Mouse (Mus musculus): ENCODE results near the gene Dclk1. TPM values are rescaled to one million over a fixed set of nuclear protein-coding genes. Genes with fewer than 3 reads are reported as not detected.
A peak's percentile ranks its signal among the peaks of the same experiment; 100 is the strongest.

Gene Dclk1
- polyA plus RNA-seq, 1 experiment from 2014 or later, result 148 TPM

DNA sequence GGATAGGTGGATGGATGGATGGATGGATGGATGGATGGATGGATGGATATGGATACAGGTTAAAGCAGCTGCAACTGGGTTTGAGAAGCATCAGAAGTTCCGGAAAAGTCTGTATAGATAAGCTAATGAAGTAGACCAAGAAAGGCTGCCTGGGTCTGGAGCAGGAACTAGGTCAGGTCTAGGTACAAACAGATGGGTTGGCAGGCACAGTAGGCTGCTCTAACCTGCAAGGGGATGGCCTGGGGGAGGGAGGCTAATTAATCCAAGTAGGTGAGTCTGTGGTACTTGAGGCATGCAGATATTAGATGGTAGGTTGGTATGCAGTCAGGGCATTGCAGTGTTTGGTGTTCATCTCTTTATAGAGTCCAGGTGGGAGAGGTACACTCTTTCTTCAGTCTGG lies 299.6 kb downstream of the Dclk1 start:
- 85% methylated on average over 1 of the region's 1 CpGs for WGBS
- H3K27ac ChIP-seq, result 0 out of 2 replicates have a peak overlapping the region, but pooled peaks have one; percentile 9
- H3K4me3 ChIP-seq (replicated peaks), result no peak overlapping the region
- H3K9ac ChIP-seq, result no peak overlapping the region
- peaks cover 10% of the 10 kb centered on the region; the same call in 1 of the 2 replicates for H3K27me3 ChIP-seq
- H3K36me3 ChIP-seq (replicated peaks), result no peaks in the 10 kb centered on the region
- H3K9me3 ChIP-seq, result no peaks in the 10 kb centered on the region
- H3K4me2 ChIP-seq, result peak overlapping the region; percentile 26; the same call in 1 of the 2 replicates
- no peak for ATAC-seq (ENCODE audit: low FRiP score)
- peaks cover 27% of the 10 kb centered on the region for H3K4me1 ChIP-seq

- WGBS, result 5% methylated on average over 8 of the region's 8 CpGs
- H3K9ac ChIP-seq, result no peak overlapping the region; the same call in 1 of the 2 replicates
- peaks cover 10% of the 10 kb centered on the region; the same call in 1 of the 2 replicates for H3K27me3 ChIP-seq
- no peaks in the 10 kb centered on the region for H3K36me3 ChIP-seq (replicated peaks)
- H3K4me3 ChIP-seq (replicated peaks), result no peak overlapping the region
- no peaks in the 10 kb centered on the region for H3K9me3 ChIP-seq
- H3K4me2 ChIP-seq, result peak overlapping the region; percentile 26
- H3K4me1 ChIP-seq, result peaks cover 26% of the 10 kb centered on the region
- peak; percentile 50; the same call in 1 of the 2 replicates for ATAC-seq (ENCODE audit: low FRiP score)
- H3K27ac ChIP-seq, result peak overlapping the region; percentile 9; the same call in 1 of the 2 replicates
These were observed 300.1 kb downstream of the Dclk1 start for GRCm38 (mm10) chr3:55542310-55542709.

DNA sequence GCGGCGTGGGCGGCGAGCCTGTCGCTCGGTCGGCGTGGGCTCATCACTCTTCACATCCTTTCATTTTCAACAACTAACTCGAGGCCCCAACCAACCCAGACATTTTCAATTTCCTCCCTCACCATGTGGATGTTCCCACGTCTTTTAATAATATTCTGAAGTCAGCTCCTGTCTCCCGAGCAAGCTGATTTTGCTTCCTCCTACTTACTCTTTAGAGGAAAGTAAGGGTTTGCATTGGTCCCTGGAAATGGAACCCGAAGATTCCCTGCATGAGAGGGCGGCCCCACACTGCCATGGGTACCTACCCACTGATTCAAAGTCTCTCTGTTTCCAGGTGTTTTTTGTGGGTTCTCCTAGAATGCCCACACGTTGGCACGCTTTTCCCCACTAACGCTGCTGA lies 300.8 kb downstream of the Dclk1 start:
- 82% methylated on average over 16 of the region's 16 CpGs for WGBS
- H3K27me3 ChIP-seq, result peaks cover 10% of the 10 kb centered on the region; the same call in 1 of the 2 replicates
- no peaks in the 10 kb centered on the region for H3K36me3 ChIP-seq (replicated peaks)
- no peak overlapping the region for H3K4me2 ChIP-seq
- H3K4me3 ChIP-seq (replicated peaks), result no peak overlapping the region
- no peak overlapping the region for H3K9ac ChIP-seq
- peak overlapping the region; percentile 53 for H3K27ac ChIP-seq
- ATAC-seq (ENCODE audit: low FRiP score), result peak; percentile 33; the same call in 1 of the 2 replicates
- no peaks in the 10 kb centered on the region for H3K9me3 ChIP-seq
- H3K4me1 ChIP-seq, result peaks cover 20% of the 10 kb centered on the region; the same call in 1 of the 2 replicates

GRCm38 (mm10) chr3:55543929-55544684 lies 301.9 kb downstream of the Dclk1 start:
- H3K27me3 ChIP-seq, result peaks cover 10% of the 10 kb centered on the region; the same call in 1 of the 2 replicates
- H3K4me3 ChIP-seq (replicated peaks), result no peak overlapping the region
- peaks cover 19% of the 10 kb centered on the region; the same call in 1 of the 2 replicates for H3K4me1 ChIP-seq
- 72% methylated on average over 13 of the region's 13 CpGs for WGBS
- H3K36me3 ChIP-seq (replicated peaks), result no peaks in the 10 kb centered on the region
- no peaks in the 10 kb centered on the region for H3K9me3 ChIP-seq
- no peak overlapping the region for H3K27ac ChIP-seq
- H3K9ac ChIP-seq, result no peak overlapping the region
- no peak for ATAC-seq (ENCODE audit: low FRiP score)
- H3K4me2 ChIP-seq, result no peak overlapping the region

- 88% methylated on average over 3 of the region's 3 CpGs for WGBS
- H3K9me3 ChIP-seq, result no peaks in the 10 kb centered on the region
- H3K27ac ChIP-seq, result no peak overlapping the region
- H3K36me3 ChIP-seq (replicated peaks), result no peaks in the 10 kb centered on the region
- H3K4me1 ChIP-seq, result peaks cover 19% of the 10 kb centered on the region; the same call in 1 of the 2 replicates
- peaks cover 10% of the 10 kb centered on the region; the same call in 1 of the 2 replicates for H3K27me3 ChIP-seq
- no peak overlapping the region for H3K9ac ChIP-seq
- no peak for ATAC-seq (ENCODE audit: low FRiP score)
- H3K4me3 ChIP-seq (replicated peaks), result no peak overlapping the region
- no peak overlapping the region for H3K4me2 ChIP-seq
These were observed 303.1 kb downstream of the Dclk1 start for GRCm38 (mm10) chr3:55545296-55545695.

DNA sequence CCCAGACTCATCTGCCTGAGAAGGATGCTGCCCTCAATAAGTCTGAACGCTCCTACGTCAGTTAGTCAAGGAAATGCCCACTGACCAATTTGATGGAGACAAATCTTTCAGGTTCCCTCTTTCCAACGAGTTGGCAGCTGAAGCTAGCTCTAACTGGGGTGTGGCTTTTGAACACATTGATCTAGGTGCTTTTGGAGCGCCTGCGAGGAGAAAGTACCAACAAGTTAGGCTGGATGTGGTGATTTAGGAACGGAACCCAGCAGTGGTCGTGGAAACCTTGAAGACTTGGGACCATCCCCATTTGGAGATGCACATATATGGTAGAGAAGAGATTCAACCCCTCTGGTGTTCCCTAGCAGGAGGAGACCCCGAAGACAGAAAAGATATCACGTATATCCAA lies 303.8 kb downstream of the Dclk1 start:
- no peak overlapping the region for H3K9ac ChIP-seq
- peaks cover 19% of the 10 kb centered on the region; the same call in 1 of the 2 replicates for H3K4me1 ChIP-seq
- 94% methylated on average over 9 of the region's 9 CpGs for WGBS

DNA sequence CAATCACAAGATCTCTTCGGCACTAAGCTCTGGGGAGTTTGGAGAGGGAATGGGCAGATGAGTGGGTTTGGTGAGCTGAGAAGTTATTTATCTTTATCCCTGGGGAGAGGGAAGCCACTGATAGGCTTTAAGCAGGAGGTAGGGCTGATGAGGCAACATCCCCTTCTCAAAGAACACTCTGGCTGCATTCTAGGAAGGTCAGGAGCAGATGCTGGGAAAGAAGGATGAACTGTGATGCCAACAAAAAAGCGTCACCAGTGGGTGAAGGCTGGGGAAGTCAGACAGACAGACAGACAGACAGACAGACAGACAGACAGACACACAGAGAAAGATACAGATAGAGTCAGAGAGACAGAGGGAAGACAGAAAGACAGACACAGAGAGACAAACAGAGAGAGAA lies 304.9 kb downstream of the Dclk1 start:
- Histone ChIP-seq H3K9ac (no peak overlapping the region), H3K27ac (no peak overlapping the region), H3K27me3 (peaks cover 10% of the 10 kb centered on the region; the same call in 1 of the 2 replicates), H3K4me1 (peaks cover 15% of the 10 kb centered on the region; the same call in 1 of the 2 replicates), H3K36me3 (replicated peaks) (no peaks in the 10 kb centered on the region), H3K4me3 (replicated peaks) (no peak overlapping the region), H3K4me2 (no peak overlapping the region), H3K9me3 (no peaks in the 10 kb centered on the region)
- ATAC-seq (ENCODE audit: low FRiP score), result no peak
- WGBS, result 82% methylated on average over 2 of the region's 2 CpGs

More for the DNA sequence above, 303.8 kb downstream of the Dclk1 start:
- no peak overlapping the region for H3K4me3 ChIP-seq (replicated peaks)
- H3K27ac ChIP-seq, result no peak overlapping the region
- H3K4me2 ChIP-seq, result no peak overlapping the region
- H3K36me3 ChIP-seq (replicated peaks), result no peaks in the 10 kb centered on the region
- H3K9me3 ChIP-seq, result no peaks in the 10 kb centered on the region
- peaks cover 10% of the 10 kb centered on the region; the same call in 1 of the 2 replicates for H3K27me3 ChIP-seq
- no peak for ATAC-seq (ENCODE audit: low FRiP score)

DNA sequence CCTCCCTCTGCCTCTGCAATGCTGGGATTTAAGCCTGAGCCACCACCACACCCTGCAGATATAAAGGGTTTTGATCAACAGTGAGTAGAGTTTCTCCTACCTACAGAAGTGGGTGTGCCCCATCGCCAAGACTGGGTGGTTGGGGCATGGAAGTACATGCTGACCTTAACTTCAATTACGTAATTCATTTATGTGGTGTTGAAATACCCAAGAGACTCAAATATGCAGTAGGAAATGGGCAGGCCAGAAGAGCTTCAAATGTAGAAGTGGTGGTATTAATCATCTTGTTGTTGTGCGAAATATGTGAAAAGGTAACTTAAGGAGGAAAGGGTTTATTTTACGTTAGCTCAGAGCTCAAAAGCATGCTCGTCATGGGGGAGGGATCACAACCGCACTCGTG lies 307.2 kb downstream of the Dclk1 start:
- Histone ChIP-seq H3K27me3 (no peaks in the 10 kb centered on the region), H3K9me3 (no peaks in the 10 kb centered on the region), H3K27ac (no peak overlapping the region), H3K9ac (no peak overlapping the region), H3K36me3 (replicated peaks) (no peaks in the 10 kb centered on the region), H3K4me1 (0 out of 2 replicates have a peak, but pooled peaks cover 1% of the 10 kb centered on the region), H3K4me3 (replicated peaks) (no peak overlapping the region), H3K4me2 (no peak overlapping the region)
- WGBS, result 91% methylated on average over 7 of the region's 7 CpGs
- ATAC-seq (ENCODE audit: low FRiP score), result no peak

DNA sequence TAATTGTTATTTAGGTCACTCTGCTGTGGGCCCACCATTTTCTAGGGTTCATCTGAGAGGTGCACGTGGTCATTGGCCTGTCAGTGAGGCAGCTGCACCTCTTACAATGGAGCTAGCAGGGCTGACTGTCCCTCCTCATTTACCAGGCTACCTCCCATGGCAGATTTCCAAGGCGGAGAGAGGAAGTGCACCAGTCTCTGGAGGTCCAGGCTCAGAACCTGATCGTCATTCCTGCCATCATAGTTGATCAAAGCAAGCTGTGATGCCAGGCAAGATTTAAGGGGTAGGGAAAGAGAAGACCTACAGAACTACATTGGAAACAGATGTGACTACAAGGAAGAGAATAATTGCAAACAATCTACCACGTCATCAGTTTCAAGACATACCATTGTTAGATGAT lies 308.8 kb downstream of the Dclk1 start:
- WGBS, result 80% methylated on average over 4 of the region's 4 CpGs
- H3K9ac ChIP-seq, result no peak overlapping the region
- no peaks in the 10 kb centered on the region for H3K9me3 ChIP-seq
- no peaks in the 10 kb centered on the region for H3K4me1 ChIP-seq
- no peak for ATAC-seq (ENCODE audit: low FRiP score)
- H3K4me2 ChIP-seq, result no peak overlapping the region
- H3K36me3 ChIP-seq (replicated peaks), result no peaks in the 10 kb centered on the region
- H3K4me3 ChIP-seq (replicated peaks), result no peak overlapping the region
- no peak overlapping the region for H3K27ac ChIP-seq
- H3K27me3 ChIP-seq, result no peaks in the 10 kb centered on the region

DNA sequence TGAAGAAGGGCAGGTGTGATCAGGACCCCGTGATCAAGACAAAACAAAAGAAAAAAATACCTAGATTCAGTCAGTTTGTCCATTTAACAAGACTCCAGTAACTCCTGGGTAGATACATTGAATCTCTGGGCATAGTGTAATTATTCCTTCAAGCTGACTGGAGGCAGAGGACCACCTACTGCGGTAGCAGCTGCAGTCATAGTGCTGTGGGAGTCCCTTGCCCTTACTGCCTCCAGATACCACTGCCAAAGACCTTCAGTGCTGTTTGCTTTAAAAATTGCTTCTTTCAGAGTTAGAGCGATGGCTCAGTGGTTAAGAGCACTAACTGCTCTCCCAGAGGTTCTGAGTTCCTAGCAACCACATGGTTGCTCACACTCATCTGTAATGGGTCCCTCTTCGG lies 309.7 kb downstream of the Dclk1 start:
- Histone ChIP-seq H3K4me2 (no peak overlapping the region), H3K9ac (no peak overlapping the region), H3K4me1 (no peaks in the 10 kb centered on the region), H3K9me3 (no peaks in the 10 kb centered on the region), H3K36me3 (replicated peaks) (no peaks in the 10 kb centered on the region), H3K27me3 (no peaks in the 10 kb centered on the region), H3K4me3 (replicated peaks) (no peak overlapping the region), H3K27ac (no peak overlapping the region)
- 82% methylated on average over 4 of the region's 4 CpGs for WGBS
- ATAC-seq (ENCODE audit: low FRiP score), result no peak

DNA sequence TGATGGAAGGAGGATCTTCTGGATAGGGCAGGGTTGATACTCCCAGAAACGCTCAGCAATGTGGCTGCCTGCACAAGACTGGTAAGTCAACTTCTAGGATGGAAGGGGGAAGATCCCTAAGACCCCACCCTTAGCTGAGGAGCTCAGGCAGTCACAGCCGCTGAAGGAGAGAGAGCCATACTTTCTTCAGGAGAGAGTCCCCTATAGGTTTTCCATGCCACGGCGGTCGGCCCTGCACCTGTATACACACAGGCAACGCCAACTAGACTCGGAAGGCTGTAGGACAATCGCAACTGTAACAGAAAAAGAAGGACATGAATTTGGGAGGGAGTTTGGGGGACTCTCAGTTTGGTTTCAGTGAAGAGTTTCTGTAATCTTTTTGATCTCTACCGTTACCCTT lies 310.9 kb downstream of the Dclk1 start:
- no peaks in the 10 kb centered on the region for H3K4me1 ChIP-seq
- no peak for ATAC-seq (ENCODE audit: low FRiP score)
- H3K9me3 ChIP-seq, result no peaks in the 10 kb centered on the region
- no peaks in the 10 kb centered on the region for H3K27me3 ChIP-seq
- H3K4me2 ChIP-seq, result no peak overlapping the region
- H3K9ac ChIP-seq, result no peak overlapping the region
- H3K4me3 ChIP-seq (replicated peaks), result no peak overlapping the region
- 94% methylated on average over 9 of the region's 9 CpGs for WGBS
- no peaks in the 10 kb centered on the region for H3K36me3 ChIP-seq (replicated peaks)
- no peak overlapping the region for H3K27ac ChIP-seq

DNA sequence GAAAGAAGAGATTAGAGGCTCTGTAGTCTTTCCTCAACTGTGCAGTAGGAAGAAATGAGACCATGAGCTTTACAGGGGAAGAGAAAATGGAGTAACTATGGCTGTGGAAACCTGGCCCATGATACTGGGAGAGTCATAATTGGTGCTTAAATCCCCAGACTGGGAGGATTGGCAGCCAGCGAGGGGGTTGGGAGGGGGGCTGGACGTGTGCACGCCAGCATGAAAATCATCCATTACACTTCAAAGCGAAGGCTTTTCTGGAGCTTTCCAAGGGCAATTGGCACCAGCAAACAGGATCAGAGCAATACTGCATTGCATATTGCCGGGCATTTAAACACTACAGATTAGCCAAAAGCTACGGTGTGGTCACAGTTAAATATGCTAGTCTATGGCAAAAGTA lies 313.7 kb downstream of the Dclk1 start:
- Histone ChIP-seq H3K9me3 (no peaks in the 10 kb centered on the region), H3K4me2 (no peak overlapping the region), H3K9ac (no peak overlapping the region), H3K36me3 (replicated peaks) (no peaks in the 10 kb centered on the region), H3K27ac (no peak overlapping the region), H3K27me3 (no peaks in the 10 kb centered on the region), H3K4me1 (no peaks in the 10 kb centered on the region), H3K4me3 (replicated peaks) (no peak overlapping the region)
- ATAC-seq (ENCODE audit: low FRiP score), result no peak
- 71% methylated on average over 6 of the region's 6 CpGs for WGBS

- H3K9ac ChIP-seq, result no peak overlapping the region
- ATAC-seq (ENCODE audit: low FRiP score), result no peak
These were observed 316.4 kb downstream of the Dclk1 start for GRCm38 (mm10) chr3:55558570-55558969.

More at GRCm38 (mm10) chr3:55558570-55558969, 316.4 kb downstream of the Dclk1 start:
- Histone ChIP-seq H3K9me3 (no peaks in the 10 kb centered on the region), H3K27ac (no peak overlapping the region), H3K36me3 (replicated peaks) (no peaks in the 10 kb centered on the region), H3K4me1 (no peaks in the 10 kb centered on the region), H3K4me3 (replicated peaks) (no peak overlapping the region), H3K27me3 (no peaks in the 10 kb centered on the region), H3K4me2 (no peak overlapping the region)
- WGBS, result 83% methylated on average over 1 of the region's 1 CpGs

All from forebrain, embryonic 12.5 days (tissue).